Mouse (Mus musculus): Measurements from ENCODE around the gene Cdk6.
A peak's percentile ranks its signal among the peaks of the same experiment; 100 is the strongest.

DNA sequence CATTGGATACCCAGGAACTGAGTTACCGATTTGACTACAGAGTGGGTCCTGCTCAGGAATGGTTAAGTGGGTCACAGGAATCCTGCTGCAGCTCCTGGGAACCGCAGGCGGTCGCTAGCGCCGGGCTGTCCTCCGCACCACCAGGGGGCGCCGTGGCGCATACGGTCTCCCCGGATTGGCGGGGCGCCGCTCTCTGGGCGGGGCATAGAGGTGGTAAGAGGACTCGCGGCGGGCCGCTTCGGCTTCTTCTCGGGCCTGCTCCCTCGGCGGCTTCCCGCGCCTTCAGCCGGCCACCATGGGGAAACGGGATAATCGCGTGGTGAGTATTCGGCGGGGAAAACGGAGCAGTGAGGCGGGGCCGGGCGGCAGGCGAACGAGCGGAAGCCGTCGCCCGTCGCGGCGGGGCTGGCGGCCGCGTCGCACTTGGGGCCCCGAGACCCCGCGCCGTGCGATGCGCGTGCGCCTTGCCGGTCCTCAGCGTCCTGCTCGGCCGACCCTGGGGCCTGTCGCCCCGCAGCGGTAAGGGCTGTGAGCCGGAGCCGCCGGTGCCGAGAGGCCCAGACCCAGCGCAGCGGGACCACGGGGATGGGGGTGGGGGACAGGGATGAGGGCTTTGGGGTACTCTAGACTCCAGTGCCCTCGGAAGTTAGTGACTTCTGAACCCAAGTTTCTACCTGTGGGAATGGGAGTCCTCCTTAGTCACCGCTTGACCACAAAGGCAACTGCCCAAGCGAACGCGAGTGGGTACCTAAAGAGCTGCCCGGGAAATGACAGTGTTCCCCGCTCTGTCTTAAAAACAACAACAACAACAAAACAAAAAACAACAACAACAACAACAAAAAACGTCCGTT, 202.6 kb downstream of the Cdk6 start, which contains the start of gene Fam133b:
- TF ChIP-seq MAFK (IDR thresholded peaks at IDR 0.05; ENCODE audit: insufficient read depth, low read depth, low read length) (no peak), CHD2 (IDR thresholded peaks at IDR 0.05; ENCODE audit: low read depth, low read length) (no peak), HCFC1 (IDR thresholded peaks at IDR 0.05; ENCODE audit: borderline replicate concordance, insufficient read depth, low read length) (peak; percentile 70; the same call in 1 of the 2 replicates), ZNF384 (IDR thresholded peaks at IDR 0.05; ENCODE audit: low read depth, low read length) (no peak)
